Mouse (Mus musculus) liver, postnatal 0 days (tissue): ENCODE measurements at regions not wholly inside any gene's neighbourhood (a gene's known extent, or its start where the extent isn't known, plus 50 kb on each side); places are given as distances from the start of the nearest gene placed in this dataset.

Source experiments
- ATAC-seq: fragments of 200-750 bp; cut with Nextera tagmentation; 2 replicates; pipeline ENCODE4 v1.8.0; 2017; ENCODE audit warnings: mild to moderate bottlenecking, moderate library complexity
- DNase-seq: peaks from one replicate; pipeline ENCODE4 v3.0.0-alpha.2; 2016
- H3K27ac ChIP-seq: fragments of 300-500 bp; sonication (generic); 2 replicates; pipeline ENCODE4 v1.5.1; 2014; ENCODE audit warnings: antibody characterized with exemption, moderate library complexity, mild to moderate bottlenecking, low read depth
- H3K27me3 ChIP-seq: fragments of 300-500 bp; sonication (generic); 2 replicates; pipeline ENCODE4 v1.6.1; 2014; ENCODE audit warnings: low read length, control low read depth, mixed read lengths; ENCODE audit not compliant: insufficient read depth
- H3K36me3 ChIP-seq: fragments of 300-500 bp; sonication (generic); replicated peaks from 2 replicates; pipeline ENCODE4 v1.6.1; 2014; ENCODE audit warnings: mild to moderate bottlenecking, control low read depth, low read length, moderate library complexity, mixed read lengths; ENCODE audit not compliant: insufficient read depth
- H3K4me1 ChIP-seq: fragments of 300-500 bp; sonication (generic); 2 replicates; pipeline ENCODE4 v1.6.1; 2014; ENCODE audit warnings: antibody characterized with exemption, mild to moderate bottlenecking, control low read depth; ENCODE audit not compliant: insufficient read depth
- H3K4me2 ChIP-seq: fragments of 300-500 bp; sonication (generic); 2 replicates; pipeline ENCODE4 v1.6.1; 2014; ENCODE audit warnings: low read depth, mild to moderate bottlenecking, low read length, moderate library complexity, mixed read lengths
- H3K4me3 ChIP-seq: fragments of 300-500 bp; sonication (generic); 2 replicates; pipeline ENCODE4 v1.5.1; 2014; ENCODE audit warnings: low read depth, low read length
- H3K9ac ChIP-seq: fragments of 300-500 bp; sonication (generic); replicated peaks from 2 replicates; pipeline ENCODE4 v1.6.1; 2014; ENCODE audit warnings: mild to moderate bottlenecking, moderate library complexity
- H3K9me3 ChIP-seq: fragments of 300-500 bp; sonication (generic); 2 replicates; pipeline ENCODE4 v1.6.1; 2016; ENCODE audit warnings: mild to moderate bottlenecking, control low read depth, low read length, mixed read lengths
- CTCF ChIP-seq: sonication (generic); IDR thresholded peaks from 2 replicates; pipeline ENCODE4 v1.5.1; 2016; ENCODE audit warnings: antibody characterized with exemption, low read depth
- EP300 ChIP-seq: IDR thresholded peaks from 2 replicates; pipeline ENCODE4 v1.6.1; 2016; ENCODE audit warnings: antibody characterized with exemption, low read depth, mild to moderate bottlenecking
- WGBS: fragments of 180-500 bp; shearing (Covaris S2); extraction: QIAGEN DNeasy Blood & Tissue Kit; methylation state at CpG from one replicate; pipeline ENCODE4 v1.1.7; 2014; ENCODE audit not compliant: insufficient replicate concordance; 5-methylcytosine and 5-hydroxymethylcytosine counted together

GRCm38 (mm10) chr13:52331068-52331467 is 200.0 kb downstream of the Diras2 start:
- Histone ChIP-seq H3K9ac (no peak overlapping the region), H3K36me3 (no peaks in the 10 kb centered on the region), H3K27me3 (no peaks in the 10 kb centered on the region), H3K27ac (no peak overlapping the region), H3K4me2 (no peak overlapping the region), H3K9me3 (no peaks in the 10 kb centered on the region), H3K4me1 (no peaks in the 10 kb centered on the region), H3K4me3 (no peak overlapping the region)
- TF ChIP-seq CTCF (no peak), EP300 (no peak)
- no peak for ATAC-seq
- no peak for DNase-seq
- WGBS, result 40% methylated on average over 5 of the region's 5 CpGs

DNA sequence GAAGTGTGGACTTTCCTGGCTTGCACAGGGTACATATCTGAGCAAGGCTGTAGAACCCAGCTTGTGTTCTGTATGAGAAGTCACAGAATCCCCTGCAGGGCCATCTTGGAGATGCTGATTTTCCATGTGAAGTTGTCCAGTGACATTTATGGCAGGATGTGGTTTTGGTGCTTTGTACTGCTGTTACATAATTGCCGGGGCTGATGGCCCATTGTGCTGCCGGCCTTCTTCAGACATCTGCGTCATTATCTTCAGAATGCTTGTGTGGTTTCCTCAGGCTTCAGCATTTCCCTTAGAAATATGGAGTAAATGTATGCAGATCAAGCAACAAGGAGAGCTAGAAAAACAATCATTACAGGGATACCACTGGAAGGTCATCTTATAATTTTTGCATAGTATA is 196.1 kb downstream of the Diras2 start:
- 33% methylated on average over 3 of the region's 3 CpGs for WGBS
- ATAC-seq (no peak), DNase-seq (no peak)
- Histone ChIP-seq H3K27ac (no peak overlapping the region), H3K27me3 (no peaks in the 10 kb centered on the region), H3K4me2 (no peak overlapping the region), H3K9me3 (no peaks in the 10 kb centered on the region), H3K36me3 (no peaks in the 10 kb centered on the region), H3K4me3 (no peak overlapping the region), H3K4me1 (no peaks in the 10 kb centered on the region), H3K9ac (no peak overlapping the region)
- TF ChIP-seq CTCF (no peak), EP300 (no peak)

- Histone ChIP-seq H3K36me3 (no peaks in the 10 kb centered on the region), H3K9me3 (no peaks in the 10 kb centered on the region), H3K4me2 (no peak overlapping the region), H3K9ac (no peak overlapping the region), H3K27ac (no peak overlapping the region), H3K4me3 (no peak overlapping the region), H3K4me1 (no peaks in the 10 kb centered on the region), H3K27me3 (no peaks in the 10 kb centered on the region)
- TF ChIP-seq EP300 (no peak), CTCF (no peak)
- ATAC-seq (no peak), DNase-seq (no peak)
- WGBS, result 65% methylated on average over 7 of the region's 7 CpGs
These were observed 193.1 kb downstream of the Diras2 start for GRCm38 (mm10) chr13:52337936-52338335.

- H3K9me3 ChIP-seq, result no peaks in the 10 kb centered on the region
- H3K27me3 ChIP-seq, result no peaks in the 10 kb centered on the region
- no peak overlapping the region for H3K4me3 ChIP-seq
- WGBS, result 59% methylated on average over 10 of the region's 10 CpGs
- no peak for DNase-seq
- TF ChIP-seq EP300, result no peak
- TF ChIP-seq CTCF, result no peak
- H3K27ac ChIP-seq, result no peak overlapping the region
- no peak overlapping the region for H3K9ac ChIP-seq
- no peaks in the 10 kb centered on the region for H3K36me3 ChIP-seq
- H3K4me2 ChIP-seq, result no peak overlapping the region
- ATAC-seq, result peak; percentile 83
- H3K4me1 ChIP-seq, result no peaks in the 10 kb centered on the region
These were observed 191.9 kb downstream of the Diras2 start for GRCm38 (mm10) chr13:52339156-52339555.

DNA sequence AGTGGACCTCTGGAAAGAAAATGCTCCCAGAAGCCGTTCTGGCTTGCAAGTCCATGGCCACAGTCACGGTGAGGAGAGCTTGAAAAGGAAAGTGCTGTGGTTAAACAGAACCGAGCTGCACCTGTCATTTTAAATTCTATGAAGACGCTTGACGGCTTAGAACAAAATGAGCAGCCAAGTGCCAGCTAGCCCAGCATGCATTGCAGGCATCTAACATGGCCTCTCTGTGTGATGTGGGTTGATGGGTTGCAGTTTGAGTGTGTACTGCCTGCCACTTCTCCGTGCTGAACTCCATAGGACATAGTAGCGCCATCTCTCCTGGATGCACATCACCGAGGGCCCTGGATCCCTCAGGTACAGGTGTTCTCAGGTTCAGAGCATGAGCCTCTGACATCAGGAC is 189.1 kb downstream of the Diras2 start:
- TF ChIP-seq CTCF, result no peak
- no peak for TF ChIP-seq EP300
- Histone ChIP-seq H3K36me3 (no peaks in the 10 kb centered on the region), H3K4me2 (no peak overlapping the region), H3K4me1 (no peaks in the 10 kb centered on the region), H3K9me3 (no peaks in the 10 kb centered on the region), H3K9ac (no peak overlapping the region), H3K27me3 (no peaks in the 10 kb centered on the region), H3K27ac (no peak overlapping the region), H3K4me3 (no peak overlapping the region)
- ATAC-seq (no peak), DNase-seq (no peak)
- 62% methylated on average over 8 of the region's 8 CpGs for WGBS

DNA sequence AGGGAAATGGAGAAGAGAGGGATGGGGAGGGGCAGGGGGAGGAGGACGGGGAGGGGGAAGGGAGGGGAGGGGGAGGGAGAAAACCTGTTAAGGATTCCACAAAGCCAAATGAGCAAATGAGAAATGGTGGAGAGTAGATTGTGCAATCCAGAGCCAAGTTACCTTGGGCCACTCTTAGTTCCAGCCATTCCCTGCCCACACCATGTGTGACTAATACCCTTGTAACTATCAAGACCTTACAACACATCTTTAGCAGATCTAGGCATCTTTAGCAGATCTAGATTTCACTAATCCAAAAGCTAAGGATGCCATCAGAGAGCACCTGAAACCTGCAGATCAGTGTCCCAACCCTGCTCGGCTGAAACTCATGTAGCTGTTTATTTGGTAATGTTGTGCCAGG is 186.7 kb downstream of the Diras2 start:
- no peaks in the 10 kb centered on the region for H3K27me3 ChIP-seq
- ATAC-seq (no peak), DNase-seq (no peak)
- 66% methylated on average over 2 of the region's 2 CpGs for WGBS
- no peak overlapping the region for H3K9ac ChIP-seq
- no peak overlapping the region for H3K4me3 ChIP-seq
- H3K9me3 ChIP-seq, result no peaks in the 10 kb centered on the region
- H3K27ac ChIP-seq, result no peak overlapping the region
- no peaks in the 10 kb centered on the region for H3K36me3 ChIP-seq
- no peak overlapping the region for H3K4me2 ChIP-seq
- H3K4me1 ChIP-seq, result no peaks in the 10 kb centered on the region
- no peak for TF ChIP-seq CTCF
- no peak for TF ChIP-seq EP300

- 76% methylated on average over 3 of the region's 3 CpGs for WGBS
- Histone ChIP-seq H3K9ac (no peak overlapping the region), H3K4me2 (no peak overlapping the region), H3K27ac (no peak overlapping the region), H3K27me3 (no peaks in the 10 kb centered on the region), H3K9me3 (no peaks in the 10 kb centered on the region), H3K36me3 (no peaks in the 10 kb centered on the region), H3K4me1 (no peaks in the 10 kb centered on the region), H3K4me3 (no peak overlapping the region)
- DNase-seq (no peak), ATAC-seq (no peak)
- TF ChIP-seq EP300, result no peak
- no peak for TF ChIP-seq CTCF
These were observed 186.2 kb downstream of the Diras2 start for GRCm38 (mm10) chr13:52344853-52345252.
